In the genomic region with DNA sequence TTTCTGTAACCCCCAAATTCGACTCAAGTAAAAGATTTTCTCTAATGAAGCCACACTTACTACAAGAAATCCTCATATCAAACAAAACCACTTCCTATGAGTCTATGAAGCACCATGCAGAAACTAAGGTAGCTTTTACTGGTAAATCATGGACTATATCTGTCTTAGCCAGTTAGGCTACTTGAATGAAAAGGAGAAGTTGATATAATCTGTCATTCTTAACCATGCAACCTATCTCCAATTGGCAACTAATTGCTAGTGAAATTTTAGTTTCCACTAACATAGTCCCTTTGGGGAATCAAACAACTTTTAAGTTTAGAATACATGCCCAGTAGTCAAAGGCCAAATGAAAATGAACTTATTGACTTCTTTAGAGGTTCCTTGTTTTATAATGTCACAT, we compare ENCODE assay signal across 26 mouse cellular contexts.
"Had no signal": no experiment of that assay in that cellular context is flagged by ENCODE, and none has a peak within 500 bp of the region (broad histone marks: within the 10 kb centered on the region; RNA-seq: fewer than 3 reads in every experiment).

No protein-coding gene starts in this region.

- H3K4me1 ChIP-seq: embryonic facial prominence, embryonic 10.5 days; embryonic facial prominence, embryonic 12.5 days; embryonic facial prominence, embryonic 13.5 days; embryonic facial prominence, embryonic 15.5 days; forebrain, embryonic 10.5 days; forebrain, embryonic 12.5 days; forebrain, embryonic 13.5 days; forebrain, embryonic 15.5 days had no signal

- H3K9me3 ChIP-seq: embryonic facial prominence, embryonic 10.5 days; embryonic facial prominence, embryonic 12.5 days; embryonic facial prominence, embryonic 13.5 days; embryonic facial prominence, embryonic 15.5 days; forebrain, embryonic 10.5 days; forebrain, embryonic 12.5 days; forebrain, embryonic 13.5 days; forebrain, embryonic 15.5 days had no signal

- H3K36me3 ChIP-seq: embryonic facial prominence, embryonic 10.5 days; embryonic facial prominence, embryonic 12.5 days; embryonic facial prominence, embryonic 13.5 days; embryonic facial prominence, embryonic 15.5 days; forebrain, embryonic 10.5 days; forebrain, embryonic 12.5 days; forebrain, embryonic 15.5 days had no signal

- H3K4me2 ChIP-seq: embryonic facial prominence, embryonic 12.5 days; embryonic facial prominence, embryonic 13.5 days; embryonic facial prominence, embryonic 15.5 days; forebrain, embryonic 12.5 days; forebrain, embryonic 13.5 days; forebrain, embryonic 15.5 days had no signal

- H3K9ac ChIP-seq: embryonic facial prominence, embryonic 12.5 days; embryonic facial prominence, embryonic 13.5 days; embryonic facial prominence, embryonic 15.5 days; forebrain, embryonic 12.5 days; forebrain, embryonic 13.5 days; forebrain, embryonic 15.5 days; forebrain, postnatal 0 days had no signal

- DNase-seq: cerebellum, adult 9-11 months; cerebellum, postnatal 10 days; cerebellum, postnatal 14 days; cerebellum, postnatal 25 days; cerebellum, postnatal 36 days; embryo, embryonic 11 days; forebrain, postnatal 0 days; gastrocnemius, adult 2 months; gastrocnemius, postnatal 10 days; gastrocnemius, postnatal 14 days; gastrocnemius, postnatal 25 days; gastrocnemius, postnatal 36 days; heart, adult 11 months; heart, adult 18-20 months; heart, adult 2 months had no signal

- H3K4me3 ChIP-seq: embryonic facial prominence, embryonic 10.5 days; embryonic facial prominence, embryonic 12.5 days; embryonic facial prominence, embryonic 13.5 days; embryonic facial prominence, embryonic 15.5 days; erythroblast, embryonic 14.5 days; forebrain, embryonic 10.5 days; forebrain, embryonic 12.5 days; forebrain, embryonic 13.5 days; forebrain, embryonic 15.5 days; gastrocnemius, adult 2 months; heart, adult 2 months had no signal

- H3K27ac ChIP-seq: embryonic facial prominence, embryonic 10.5 days; embryonic facial prominence, embryonic 12.5 days; embryonic facial prominence, embryonic 13.5 days; embryonic facial prominence, embryonic 15.5 days; forebrain, embryonic 10.5 days; forebrain, embryonic 12.5 days; forebrain, embryonic 13.5 days; forebrain, embryonic 15.5 days; gastrocnemius, adult 2 months; heart, adult 2 months had no signal

- H3K27me3 ChIP-seq: embryonic facial prominence, embryonic 12.5 days; embryonic facial prominence, embryonic 13.5 days; embryonic facial prominence, embryonic 15.5 days; forebrain, embryonic 12.5 days; forebrain, embryonic 13.5 days; forebrain, embryonic 15.5 days had no signal

- ATAC-seq: forebrain, embryonic 13.5 days; forebrain, embryonic 14.5 days; forebrain, embryonic 15.5 days; forebrain, embryonic 16.5 days; forebrain, postnatal 0 days had no signal
